Mouse (Mus musculus): ENCODE data around the gene Bin2. TPM values are rescaled to one million over a fixed set of nuclear protein-coding genes. Genes with fewer than 3 reads are reported as not detected.

Bin2 gene
- total RNA-seq (2014; rRNA removed) (2.1 and 2.7 TPM in 2 replicates), polyA plus RNA-seq (2015; fragmentation: Nextera tagmentation; extraction: Ambion mirVana) (1.2 TPM in 2 replicates)

DNA sequence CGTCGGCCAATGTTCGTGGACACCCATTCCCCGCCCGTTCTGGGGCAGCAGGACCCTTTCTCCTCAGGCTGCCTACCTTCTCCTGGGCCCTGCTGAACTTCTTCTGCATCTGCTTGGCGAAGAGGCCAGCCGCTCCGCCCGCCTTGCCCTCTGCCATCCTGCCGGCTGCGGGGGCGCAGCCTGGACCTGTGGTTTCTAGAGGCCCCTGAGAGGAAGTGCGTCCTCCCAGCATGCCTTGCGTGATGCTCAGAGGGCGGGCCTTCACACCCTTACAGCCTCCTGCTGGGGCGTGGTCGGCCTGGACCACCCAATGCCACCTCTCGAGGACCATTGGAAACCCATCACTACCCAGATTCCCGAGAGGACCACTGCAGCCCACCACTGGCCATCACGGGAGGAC, at the start of gene Bin2:
Bin2 (minus strand) TSS at position 217 of the 400 bp plus-strand sequence.
- DNase-seq (ENCODE audit: low spot score), result no peak

DNA sequence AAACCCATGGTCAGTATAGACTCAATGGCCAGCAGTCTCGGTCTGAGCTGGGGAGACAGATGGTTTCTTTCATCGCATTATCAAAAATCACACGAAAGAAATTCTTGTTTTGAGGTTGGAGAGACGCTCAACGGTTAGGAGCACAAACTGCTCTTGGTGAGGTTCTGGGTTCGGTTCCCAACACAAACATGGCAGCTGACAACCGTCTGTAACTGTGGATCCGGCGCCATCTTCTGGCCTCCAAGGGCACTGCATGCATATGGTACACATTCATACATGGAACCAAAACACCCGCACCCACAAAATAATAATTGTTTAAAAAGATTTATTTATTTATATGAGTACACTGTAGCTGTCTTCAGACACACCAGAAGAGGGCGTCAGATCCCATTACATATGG, 49.2 kb upstream of the Bin2 start:
- no peak overlapping the region for H3K9ac ChIP-seq (replicated peaks; ENCODE audit: low read length, poor library complexity, severe bottlenecking)
- ATAC-seq (ENCODE audit: low FRiP score), result no peak
- WGBS, result 81% methylated on average over 11 of the region's 11 CpGs
- no peaks in the 10 kb centered on the region for H3K4me1 ChIP-seq (ENCODE audit: insufficient read depth, low read length)
- no peak overlapping the region for H3K4me2 ChIP-seq (ENCODE audit: low read depth, low read length, poor library complexity, severe bottlenecking)
- H3K27ac ChIP-seq (ENCODE audit: low read depth, low read length), result no peak overlapping the region
- peak; percentile 30; the same call in 1 of the 2 replicates for TF ChIP-seq CTCF (IDR thresholded peaks at IDR 0.05)
- 0 out of 2 replicates have a peak, but pooled peaks cover 3% of the 10 kb centered on the region for H3K27me3 ChIP-seq (ENCODE audit: insufficient read depth, low read length)
- H3K9me3 ChIP-seq (ENCODE audit: low read length), result no peaks in the 10 kb centered on the region
- no peak for DNase-seq (ENCODE audit: low spot score)
- H3K4me3 ChIP-seq (ENCODE audit: low read depth, low read length), result no peak overlapping the region
- no peaks in the 10 kb centered on the region for H3K36me3 ChIP-seq (ENCODE audit: insufficient read depth, low read length)

More for the DNA sequence above, at the start of gene Bin2:
- Histone ChIP-seq H3K4me1 (ENCODE audit: insufficient read depth, low read length) (no peaks in the 10 kb centered on the region), H3K36me3 (ENCODE audit: insufficient read depth, low read length) (no peaks in the 10 kb centered on the region), H3K4me3 (ENCODE audit: low read depth, low read length) (no peak within 1 kb of the TSS), H3K27ac (ENCODE audit: low read depth, low read length) (no peak within 1 kb of the TSS), H3K4me2 (ENCODE audit: low read depth, low read length, poor library complexity, severe bottlenecking) (no peak within 1 kb of the TSS), H3K27me3 (ENCODE audit: insufficient read depth, low read length) (no peaks in the 10 kb centered on the region), H3K9ac (replicated peaks; ENCODE audit: low read length, poor library complexity, severe bottlenecking) (no peak within 1 kb of the TSS), H3K9me3 (ENCODE audit: low read length) (no peaks in the 10 kb centered on the region)
- no peak for ATAC-seq (ENCODE audit: low FRiP score)
- 90% methylated on average over 20 of the region's 20 CpGs for WGBS
- TF ChIP-seq CTCF (IDR thresholded peaks at IDR 0.05), result no peak

GRCm38 (mm10) chr15:100717933-100718332, 48.6 kb upstream of the Bin2 start:
- Histone ChIP-seq H3K27me3 (ENCODE audit: insufficient read depth, low read length) (0 out of 2 replicates have a peak, but pooled peaks cover 3% of the 10 kb centered on the region), H3K9me3 (ENCODE audit: low read length) (no peaks in the 10 kb centered on the region), H3K4me3 (ENCODE audit: low read depth, low read length) (no peak overlapping the region), H3K9ac (replicated peaks; ENCODE audit: low read length, poor library complexity, severe bottlenecking) (no peak overlapping the region), H3K27ac (ENCODE audit: low read depth, low read length) (no peak overlapping the region), H3K4me2 (ENCODE audit: low read depth, low read length, poor library complexity, severe bottlenecking) (no peak overlapping the region), H3K4me1 (ENCODE audit: insufficient read depth, low read length) (no peaks in the 10 kb centered on the region), H3K36me3 (ENCODE audit: insufficient read depth, low read length) (no peaks in the 10 kb centered on the region)
- DNase-seq (ENCODE audit: low spot score) (no peak), ATAC-seq (ENCODE audit: low FRiP score) (no peak)
- WGBS, result 78% methylated on average over 6 of the region's 6 CpGs
- TF ChIP-seq CTCF (IDR thresholded peaks at IDR 0.05), result no peak

- no peaks in the 10 kb centered on the region for H3K27me3 ChIP-seq (ENCODE audit: insufficient read depth, low read length)
- H3K27ac ChIP-seq (ENCODE audit: low read depth, low read length), result no peak overlapping the region
- TF ChIP-seq CTCF (IDR thresholded peaks at IDR 0.05), result no peak
- H3K9me3 ChIP-seq (ENCODE audit: low read length), result no peaks in the 10 kb centered on the region
- 40% methylated on average over 9 of the region's 9 CpGs for WGBS
- H3K4me1 ChIP-seq (ENCODE audit: insufficient read depth, low read length), result no peaks in the 10 kb centered on the region
- no peak overlapping the region for H3K9ac ChIP-seq (replicated peaks; ENCODE audit: low read length, poor library complexity, severe bottlenecking)
- no peak overlapping the region for H3K4me2 ChIP-seq (ENCODE audit: low read depth, low read length, poor library complexity, severe bottlenecking)
- DNase-seq (ENCODE audit: low spot score), result no peak
- H3K4me3 ChIP-seq (ENCODE audit: low read depth, low read length), result no peak overlapping the region
- no peaks in the 10 kb centered on the region for H3K36me3 ChIP-seq (ENCODE audit: insufficient read depth, low read length)
- no peak for ATAC-seq (ENCODE audit: low FRiP score)
Observed at GRCm38 (mm10) chr15:100715399-100715993, 46.1 kb upstream of the Bin2 start.

DNA sequence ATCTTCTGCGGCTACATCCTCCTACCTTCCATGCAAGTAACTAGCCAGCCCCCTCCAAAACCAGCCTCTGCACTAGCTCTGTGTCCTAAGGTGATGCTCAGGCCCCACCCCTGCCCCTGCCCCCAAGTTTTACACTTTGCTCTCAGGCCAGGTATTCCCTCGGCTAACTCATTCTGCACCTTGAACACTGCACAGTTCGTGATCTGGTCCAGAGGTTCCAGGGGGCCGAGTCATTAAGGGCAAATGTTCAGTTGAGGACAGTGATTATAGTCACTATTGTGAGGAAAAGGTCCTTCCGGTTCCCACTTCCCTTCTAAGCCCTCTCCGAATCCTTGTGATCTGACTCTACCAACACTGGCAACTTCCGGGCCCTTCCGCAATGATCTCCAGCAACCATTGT, 45.1 kb upstream of the Bin2 start:
- Histone ChIP-seq H3K36me3 (ENCODE audit: insufficient read depth, low read length) (no peaks in the 10 kb centered on the region), H3K9ac (replicated peaks; ENCODE audit: low read length, poor library complexity, severe bottlenecking) (no peak overlapping the region), H3K4me1 (ENCODE audit: insufficient read depth, low read length) (no peaks in the 10 kb centered on the region), H3K4me2 (ENCODE audit: low read depth, low read length, poor library complexity, severe bottlenecking) (no peak overlapping the region), H3K4me3 (ENCODE audit: low read depth, low read length) (no peak overlapping the region), H3K9me3 (ENCODE audit: low read length) (no peaks in the 10 kb centered on the region), H3K27ac (ENCODE audit: low read depth, low read length) (no peak overlapping the region), H3K27me3 (ENCODE audit: insufficient read depth, low read length) (no peaks in the 10 kb centered on the region)
- ATAC-seq (ENCODE audit: low FRiP score) (no peak), DNase-seq (ENCODE audit: low spot score) (no peak)
- TF ChIP-seq CTCF (IDR thresholded peaks at IDR 0.05), result no peak
- 89% methylated on average over 8 of the region's 8 CpGs for WGBS

DNA sequence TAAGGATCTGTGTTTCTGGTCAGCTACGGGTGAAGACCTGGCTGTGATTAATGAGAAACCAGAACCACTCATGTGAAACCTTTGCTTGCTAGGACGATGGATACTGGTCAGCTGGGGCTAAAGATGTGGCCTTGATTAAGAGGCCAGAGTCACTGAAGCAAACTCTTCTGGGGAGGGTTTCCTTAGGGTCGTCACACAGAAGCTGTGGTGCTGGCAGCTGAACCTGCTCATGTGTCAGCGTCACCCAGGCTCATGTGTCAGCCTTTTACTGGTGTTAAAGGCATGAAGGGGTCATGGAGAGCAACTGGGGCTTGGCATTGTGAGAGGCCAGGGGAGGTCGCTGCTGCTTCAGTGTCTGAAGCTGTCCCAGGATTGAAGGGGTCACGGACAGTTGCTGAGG, 41.5 kb upstream of the Bin2 start:
- no peak overlapping the region for H3K4me2 ChIP-seq (ENCODE audit: low read depth, low read length, poor library complexity, severe bottlenecking)
- H3K27me3 ChIP-seq (ENCODE audit: insufficient read depth, low read length), result no peaks in the 10 kb centered on the region
- no peaks in the 10 kb centered on the region for H3K36me3 ChIP-seq (ENCODE audit: insufficient read depth, low read length)
- H3K9ac ChIP-seq (replicated peaks; ENCODE audit: low read length, poor library complexity, severe bottlenecking), result no peak overlapping the region
- DNase-seq (ENCODE audit: low spot score) (no peak), ATAC-seq (ENCODE audit: low FRiP score) (no peak)
- H3K4me3 ChIP-seq (ENCODE audit: low read depth, low read length), result no peak overlapping the region
- H3K9me3 ChIP-seq (ENCODE audit: low read length), result no peaks in the 10 kb centered on the region
- WGBS, result 69% methylated on average over 6 of the region's 6 CpGs
- no peaks in the 10 kb centered on the region for H3K4me1 ChIP-seq (ENCODE audit: insufficient read depth, low read length)
- no peak for TF ChIP-seq CTCF (IDR thresholded peaks at IDR 0.05)
- no peak overlapping the region for H3K27ac ChIP-seq (ENCODE audit: low read depth, low read length)
